Mouse (Mus musculus): ENCODE measurements at regions not wholly inside any gene's neighbourhood (a gene's known extent, or its start where the extent isn't known, plus 50 kb on each side); places are given as distances from the start of the nearest gene placed in this dataset.

GRCm38 (mm10) chr14:80536044-80536745 is 552.3 kb downstream of the Olfm4 start:
- no peaks in the 10 kb centered on the region for H3K36me3 ChIP-seq (ENCODE audit: insufficient read depth)
- H3K27ac ChIP-seq (ENCODE audit: low read depth), result no peak overlapping the region
- no peaks in the 10 kb centered on the region for H3K4me1 ChIP-seq (ENCODE audit: insufficient read depth)
- ATAC-seq (ENCODE audit: insufficient read depth), result 0 out of 2 replicates have a peak, but pooled peaks have one; percentile 41
- TF ChIP-seq CTCF (IDR thresholded peaks at IDR 0.05; ENCODE audit: low read depth), result no peak
- no peak overlapping the region for H3K4me2 ChIP-seq
- peak; percentile 19 for DNase-seq
- no peak overlapping the region for H3K4me3 ChIP-seq (ENCODE audit: low read depth, low read length)
- no peaks in the 10 kb centered on the region for H3K27me3 ChIP-seq (ENCODE audit: insufficient read depth, low read length)
- 45% methylated on average over 7 of the region's 7 CpGs for WGBS
- no peaks in the 10 kb centered on the region for H3K9me3 ChIP-seq (ENCODE audit: low read depth, low read length)
- no peak overlapping the region for H3K9ac ChIP-seq

- TF ChIP-seq CTCF (IDR thresholded peaks at IDR 0.05; ENCODE audit: low read depth), result no peak
- Histone ChIP-seq H3K36me3 (ENCODE audit: insufficient read depth) (no peaks in the 10 kb centered on the region), H3K9ac (no peak overlapping the region), H3K4me2 (no peak overlapping the region), H3K9me3 (ENCODE audit: low read depth, low read length) (no peaks in the 10 kb centered on the region), H3K4me3 (ENCODE audit: low read depth, low read length) (no peak overlapping the region), H3K27ac (ENCODE audit: low read depth) (no peak overlapping the region), H3K4me1 (ENCODE audit: insufficient read depth) (no peaks in the 10 kb centered on the region), H3K27me3 (ENCODE audit: insufficient read depth, low read length) (no peaks in the 10 kb centered on the region)
- DNase-seq, result no peak
- WGBS, result 78% methylated on average over 11 of the region's 11 CpGs
- no peak for ATAC-seq (ENCODE audit: insufficient read depth)
Measured at GRCm38 (mm10) chr14:80559950-80560349, 576.1 kb downstream of the Olfm4 start.
